Mouse (Mus musculus): ENCODE data around the gene Pde4a.
"Not testable (repeated sequence)": the region's sequence is repeated elsewhere in the genome, so short reads cannot be mapped to it uniquely, and the experiment has no call there.

Gene Pde4a

DNA sequence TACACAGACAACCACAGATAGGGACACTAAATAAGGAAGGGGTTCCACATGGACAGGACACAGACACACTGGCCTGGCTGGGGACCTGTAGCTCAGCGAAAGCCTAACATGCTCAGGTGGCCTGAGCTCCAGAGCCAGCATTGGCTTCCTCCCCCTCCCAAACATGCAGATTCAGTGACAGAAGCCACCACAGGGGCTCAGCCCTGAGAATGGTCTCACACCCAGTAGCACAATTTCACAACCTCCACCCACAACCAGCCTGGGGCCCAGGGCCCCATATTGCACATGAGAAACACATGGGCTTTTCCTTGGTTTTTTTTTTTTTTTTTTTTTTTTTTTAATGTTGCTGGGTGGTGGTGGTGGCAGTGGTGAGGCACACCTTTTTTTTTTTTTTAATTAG is 80.8 kb downstream of the Pde4a start:
- DNase-seq, result no peak

DNA sequence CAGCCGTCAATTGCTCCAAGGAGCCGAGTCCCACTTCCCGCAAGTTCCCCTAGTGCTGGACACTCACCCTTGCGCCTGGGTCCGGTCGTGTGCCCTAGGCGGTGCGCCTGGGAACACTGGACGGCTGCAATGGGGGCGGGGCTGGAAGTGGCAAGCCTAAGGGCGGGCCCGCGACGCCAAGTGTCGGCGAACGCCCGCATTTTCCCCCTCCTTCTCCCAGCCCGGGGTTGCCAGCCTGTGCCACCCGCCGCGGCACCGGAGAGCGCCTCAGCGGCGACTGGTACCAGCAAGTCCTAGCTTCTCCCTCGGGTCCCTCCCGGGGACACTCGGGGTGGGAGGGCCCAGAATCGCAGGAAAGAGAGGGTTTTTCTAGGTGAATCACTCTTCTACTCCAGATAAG is 82.8 kb downstream of the Pde4a start, which contains the start of gene S1pr5:
S1pr5 (minus strand) TSS at position 118 of the 400 bp plus-strand sequence.
- DNase-seq, result peak; percentile 68

DNA sequence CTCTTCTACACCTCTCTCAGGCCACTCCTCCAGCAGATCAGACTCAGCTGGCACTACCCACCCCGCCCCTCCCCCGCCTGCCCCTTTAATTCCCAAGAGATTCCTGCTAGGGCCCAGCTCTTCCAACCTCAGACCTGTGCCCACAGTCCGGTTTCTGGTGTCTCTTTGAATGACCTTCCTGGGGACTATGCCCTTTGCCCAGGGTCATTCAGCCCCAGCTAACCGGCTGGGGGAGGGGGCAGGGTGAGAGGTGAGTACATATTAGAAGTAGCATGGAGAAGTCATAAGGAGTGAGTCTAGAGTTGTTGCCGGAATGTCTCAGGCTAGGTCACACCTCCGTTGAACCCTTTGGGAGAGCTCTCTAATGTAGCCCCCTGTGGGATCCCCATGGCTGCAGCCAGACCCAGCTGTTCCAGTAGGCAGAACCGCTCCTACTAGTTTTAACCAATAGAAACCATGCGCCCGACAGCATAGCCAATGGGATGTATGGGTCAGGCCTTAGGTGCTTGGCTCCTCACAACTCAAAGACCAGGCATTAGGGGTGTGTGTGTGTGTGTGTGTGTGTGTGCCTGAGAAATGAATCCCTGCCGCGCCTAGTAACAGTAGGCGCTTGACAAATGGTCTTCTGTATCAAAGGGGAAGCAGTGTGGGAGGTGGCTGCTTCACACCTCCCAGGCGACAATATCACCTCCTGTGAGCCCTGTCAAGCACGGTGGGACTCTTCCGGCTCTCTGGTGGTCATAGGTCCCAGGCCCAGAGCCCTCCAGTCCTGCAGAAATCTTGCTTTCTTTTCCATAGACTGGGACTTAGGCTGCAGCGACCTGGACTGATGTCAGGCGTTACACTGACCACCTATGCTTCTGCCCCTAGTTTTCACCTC is 84.4 kb downstream of the Pde4a start:
- DNase-seq, result no peak

DNA sequence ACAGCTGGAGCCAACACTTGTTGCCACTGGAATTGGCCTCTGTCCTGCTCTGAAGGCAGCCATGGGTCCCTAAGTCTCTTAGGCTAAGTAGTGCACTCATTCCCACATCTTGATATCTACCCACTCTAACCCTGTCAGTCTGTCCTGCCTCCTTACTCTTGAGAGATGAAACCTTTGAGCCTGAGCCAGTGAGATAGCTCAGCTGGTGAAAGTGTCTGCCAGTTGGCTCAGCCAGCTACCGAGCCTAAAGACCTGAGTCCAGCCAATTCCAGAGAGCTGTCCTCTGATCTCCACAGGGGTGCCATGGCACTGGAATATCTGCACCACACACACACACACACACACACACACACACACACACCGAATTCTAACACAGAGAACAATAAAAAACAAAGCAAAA is 85.0 kb downstream of the Pde4a start:
- no peak for DNase-seq

DNA sequence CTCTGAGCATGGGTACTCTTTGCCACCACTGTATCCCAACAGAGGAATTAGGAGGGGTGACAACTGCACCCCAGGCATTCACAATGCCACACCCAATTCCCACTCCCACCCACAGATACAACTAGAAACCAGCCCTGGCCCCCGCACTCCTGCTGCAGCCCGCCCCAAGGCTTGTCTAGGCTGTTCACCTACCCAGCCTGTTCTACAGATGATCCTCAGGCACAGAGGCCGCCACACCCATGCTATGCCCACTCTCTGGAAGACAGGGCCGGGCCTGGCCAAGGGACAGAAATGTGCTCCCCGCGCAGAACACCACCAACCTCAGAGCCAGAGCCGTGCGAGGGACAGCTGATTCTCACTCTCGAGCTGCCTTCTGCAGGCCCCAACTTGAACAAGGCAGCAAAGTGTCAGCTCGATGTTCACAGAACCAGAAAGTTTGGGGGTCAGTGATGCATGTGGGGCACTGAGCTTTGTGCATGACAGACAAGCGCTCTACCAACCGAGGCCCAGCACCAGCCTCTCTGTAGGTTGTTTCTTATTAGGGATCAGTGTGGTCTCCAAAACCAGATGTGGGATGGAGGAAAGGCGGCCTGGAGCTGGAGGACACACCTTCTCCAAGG is 85.7 kb downstream of the Pde4a start:
- no peak for DNase-seq

DNA sequence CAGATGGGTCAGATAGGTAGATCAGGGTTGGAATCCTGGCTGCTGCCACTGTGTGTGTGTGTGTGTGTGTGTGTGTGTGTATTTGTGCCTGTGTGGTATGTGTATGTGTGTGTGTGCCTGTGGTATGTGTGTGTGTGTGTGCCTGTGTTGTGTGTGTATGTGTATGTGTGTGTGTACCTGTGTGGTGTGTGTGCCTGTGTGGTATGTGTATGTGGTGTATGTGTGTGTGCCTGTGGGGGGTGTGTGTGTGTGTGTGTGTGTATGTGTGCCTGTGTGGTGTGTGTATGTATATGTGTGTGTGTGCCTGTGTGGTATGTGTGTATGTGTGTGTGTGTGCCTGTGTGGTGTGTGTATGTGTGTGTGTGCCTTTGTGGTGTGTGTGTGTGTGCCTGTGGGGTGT is 89.2 kb downstream of the Pde4a start:
- DNase-seq, result no peak

DNA sequence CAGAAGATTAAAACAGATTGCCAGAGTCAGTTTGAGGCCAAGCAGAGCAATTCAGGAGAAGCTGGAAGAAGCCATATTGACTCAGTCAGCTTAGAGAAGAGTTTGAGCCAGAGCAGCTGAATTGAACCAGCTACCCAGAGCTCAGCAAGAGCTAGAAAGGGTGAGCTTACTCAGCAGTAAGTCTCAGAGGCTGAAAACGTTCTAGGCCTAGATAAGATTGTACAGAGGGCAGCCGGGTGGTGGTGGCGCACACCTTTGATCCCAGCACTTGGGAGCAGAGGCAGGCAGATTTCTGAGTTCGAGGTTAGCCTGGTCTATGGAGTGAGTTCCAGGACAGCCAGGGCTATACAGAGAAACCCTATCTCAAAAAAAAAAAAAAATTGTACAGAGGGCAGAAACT is 90.8 kb downstream of the Pde4a start:
- not testable (repeated sequence) for DNase-seq

DNA sequence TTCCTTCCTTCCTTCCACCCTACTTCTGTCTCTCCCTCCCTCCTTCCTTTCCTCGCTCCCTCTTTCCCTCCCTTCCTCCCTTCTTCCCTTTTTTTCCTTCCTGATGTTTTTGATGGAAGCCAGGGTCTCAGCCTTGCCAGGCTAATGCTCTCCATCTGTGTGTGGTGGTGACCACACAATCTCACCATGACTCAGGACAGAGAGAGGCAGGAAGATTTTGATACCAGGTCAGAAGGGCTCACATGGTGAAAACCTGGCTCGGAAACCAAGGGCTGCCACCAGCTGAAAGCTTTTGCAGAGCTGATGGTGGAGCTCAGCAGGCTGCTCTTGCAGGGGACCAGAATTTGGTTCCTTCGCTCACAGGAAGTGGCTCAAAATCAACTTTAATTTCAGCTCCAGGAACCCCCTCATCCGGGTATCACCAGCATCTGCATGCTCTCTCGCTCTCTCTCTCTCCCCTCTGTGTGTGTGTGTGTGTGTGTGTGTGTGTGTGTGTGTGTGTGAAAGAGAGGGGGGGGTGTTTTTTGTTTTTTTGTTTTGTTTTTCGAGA is 95.1 kb downstream of the Pde4a start:
- no peak for DNase-seq

DNA sequence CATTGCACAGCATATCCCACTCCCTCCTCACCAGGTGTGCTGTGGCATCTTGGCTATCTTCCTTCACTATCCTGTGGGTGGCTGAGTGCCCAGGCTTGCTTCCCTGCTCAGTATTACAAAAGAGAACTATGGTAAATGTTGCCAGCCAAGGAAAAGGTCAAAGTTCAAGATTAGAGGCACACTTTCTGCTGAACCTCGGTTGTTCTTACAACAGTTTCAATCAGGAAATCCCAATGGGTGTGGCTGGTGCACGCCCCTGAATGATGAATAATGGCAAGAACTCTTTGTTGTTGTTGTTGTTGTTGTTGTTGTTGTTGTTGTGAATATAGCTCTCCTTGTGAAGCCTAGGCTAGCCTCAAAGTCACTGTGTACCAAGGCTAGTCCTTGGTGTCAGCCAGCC is 96.3 kb downstream of the Pde4a start:
- no peak for DNase-seq
